Mouse (Mus musculus): ENCODE measurements around the gene Oaz3. TPM values are rescaled to one million over a fixed set of nuclear protein-coding genes. Genes with fewer than 3 reads are reported as not detected.

Gene Oaz3
- total and polyA plus RNA-seq, 3 experiments: 0.89 to 0.91 TPM; not detected in 1

DNA sequence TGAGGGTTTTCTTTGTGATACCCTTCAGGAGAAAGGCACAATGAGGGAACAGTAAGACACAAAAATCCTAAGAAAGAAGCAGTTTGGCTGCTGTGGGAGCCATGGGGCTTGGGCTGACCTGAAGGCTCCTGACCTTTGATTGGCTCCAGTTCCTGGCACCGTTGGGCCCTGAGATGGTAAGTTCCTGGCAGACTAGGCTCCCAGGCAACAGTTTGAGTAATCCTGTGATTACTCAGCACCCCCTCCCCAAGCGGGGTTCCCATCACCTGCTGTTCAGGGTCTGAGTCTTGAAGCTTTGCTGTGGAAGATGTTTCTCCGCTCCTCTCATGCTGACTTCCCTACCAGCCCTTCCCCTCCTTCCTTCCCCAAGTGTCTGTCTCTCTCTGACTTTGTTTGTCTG, 60.2 kb downstream of the Oaz3 start:
- H3K9me3 ChIP-seq (replicated peaks; ENCODE audit: insufficient read depth, low read length): no peaks in the 10 kb centered on the region
- no peak for DNase-seq (ENCODE audit: low read depth, low spot score)

More for the DNA sequence above, 60.2 kb downstream of the Oaz3 start:
- no peak overlapping the region for H3K27ac ChIP-seq (ENCODE audit: control insufficient read depth, low read depth, low read length)
- H3K4me1 ChIP-seq (ENCODE audit: control insufficient read depth in 1 of 2, insufficient read depth in 2 of 2, low read length in 2 of 2): no peaks in the 10 kb centered on the region
- no peak overlapping the region for H3K9ac ChIP-seq (ENCODE audit: control insufficient read depth, low read depth, low read length, poor library complexity, severe bottlenecking)
- no peak for TF ChIP-seq ZMIZ1 (IDR thresholded peaks at IDR 0.05; ENCODE audit: low read depth, low read length)
- no peak for TF ChIP-seq POLR2A (IDR thresholded peaks at IDR 0.05; ENCODE audit: control insufficient read depth in 1 of 2, insufficient read depth in 1 of 2, low read depth in 1 of 2, low read length in 2 of 2, poor library complexity in 1 of 2)
- no peak for TF ChIP-seq MYC (IDR thresholded peaks at IDR 0.05; ENCODE audit: low read depth, low read length)
- TF ChIP-seq KAT2A (conservative IDR thresholded peaks at IDR 0.05; ENCODE audit: low read depth, low read length): no peak
- no peak for TF ChIP-seq NELFE (IDR thresholded peaks at IDR 0.05; ENCODE audit: low read depth, low read length)
- no peak for TF ChIP-seq POLR2AphosphoS5 (IDR thresholded peaks at IDR 0.05; ENCODE audit: borderline replicate concordance, low read depth, low read length)
- no peak for TF ChIP-seq ZKSCAN1 (IDR thresholded peaks at IDR 0.05; ENCODE audit: low read depth, low read length)
- TF ChIP-seq ZC3H11A (IDR thresholded peaks at IDR 0.05; ENCODE audit: low read depth, low read length): no peak
- TF ChIP-seq MYB (IDR thresholded peaks at IDR 0.05; ENCODE audit: low read depth, low read length): no peak
- no peak for TF ChIP-seq TCF12 (IDR thresholded peaks at IDR 0.05; ENCODE audit: low read depth, low read length)
- TF ChIP-seq MAFK (IDR thresholded peaks at IDR 0.05; ENCODE audit: borderline replicate concordance, low read depth, low read length): no peak
- TF ChIP-seq POLR2AphosphoS2 (IDR thresholded peaks at IDR 0.05; ENCODE audit: low read length): no peak
- no peak for TF ChIP-seq TAL1 (IDR thresholded peaks at IDR 0.05; ENCODE audit: low read length)
- no peak for TF ChIP-seq ZNF384 (IDR thresholded peaks at IDR 0.05; ENCODE audit: low read depth, low read length)
- no peak for TF ChIP-seq HCFC1 (IDR thresholded peaks at IDR 0.05; ENCODE audit: low read depth, low read length)
- no peak for TF ChIP-seq USF2 (IDR thresholded peaks at IDR 0.05; ENCODE audit: borderline replicate concordance in 1 of 2, insufficient read depth in 1 of 2, low read depth in 1 of 2, low read length in 2 of 2)
- TF ChIP-seq CHD2 (IDR thresholded peaks at IDR 0.05; ENCODE audit: low read length): no peak
- TF ChIP-seq RCOR1 (IDR thresholded peaks at IDR 0.05; ENCODE audit: low read depth, low read length): no peak
- H3K79me2 ChIP-seq (ENCODE audit: control insufficient read depth, insufficient read depth, low read length, poor library complexity): no peaks in the 10 kb centered on the region
- H3K4me3 ChIP-seq (ENCODE audit: control insufficient read depth in 1 of 2, insufficient read depth in 1 of 2, low read depth in 2 of 2, low read length in 2 of 2): no peak overlapping the region
- H3K36me3 ChIP-seq (ENCODE audit: control insufficient read depth in 1 of 2, insufficient read depth in 2 of 2, low read length in 2 of 2): no peaks in the 10 kb centered on the region
- H3K27me3 ChIP-seq (ENCODE audit: control insufficient read depth in 1 of 2, insufficient read depth in 2 of 2, low read length in 2 of 2): peaks cover 0 to 3% of the 10 kb centered on the region in 2 experiments; a peak in 3 of 4 replicates

Other genes with a start within 250 kb of the Oaz3 start
- gene Gm5286, start 247.2 kb downstream of the Oaz3 start, total RNA-seq (2012; rRNA removed): not detected in 2 replicates
- not detected for gene Gm5286, start 247.2 kb downstream of the Oaz3 start, polyA plus RNA-seq (2012; ENCODE audit: insufficient read depth in 1 of 2, insufficient read length in 2 of 2, low read depth in 1 of 2, low replicate concordance in 2 of 2, missing spikeins in 1 of 2)
- gene Gm4778, start 179.9 kb downstream of the Oaz3 start, total RNA-seq (2012; rRNA removed): not detected in 2 replicates
- not detected for gene Gm4778, start 179.9 kb downstream of the Oaz3 start, polyA plus RNA-seq (2012; ENCODE audit: insufficient read depth in 1 of 2, insufficient read length in 2 of 2, low read depth in 1 of 2, low replicate concordance in 2 of 2, missing spikeins in 1 of 2)
- 0.81 and 0.95 TPM in 2 replicates for gene Them4, start 133.8 kb downstream of the Oaz3 start, total RNA-seq (2012; rRNA removed)
- 1 to 10 TPM in 1 of 2 experiments, not detected in 1; 1.4 TPM for gene Them4, start 133.8 kb downstream of the Oaz3 start, polyA plus RNA-seq (2012; ENCODE audit: insufficient read depth in 1 of 2, insufficient read length in 2 of 2, low read depth in 1 of 2, low replicate concordance in 2 of 2, missing spikeins in 1 of 2)
- not detected in 2 replicates for gene Them5, start 101.8 kb downstream of the Oaz3 start, total RNA-seq (2012; rRNA removed)
- not detected for gene Them5, start 101.8 kb downstream of the Oaz3 start, polyA plus RNA-seq (2012; ENCODE audit: insufficient read depth in 1 of 2, insufficient read length in 2 of 2, low read depth in 1 of 2, low replicate concordance in 2 of 2, missing spikeins in 1 of 2)
- gene C2cd4d, start 81.5 kb downstream of the Oaz3 start, total RNA-seq (2012; rRNA removed): not detected in 2 replicates
- not detected for gene C2cd4d, start 81.5 kb downstream of the Oaz3 start, polyA plus RNA-seq (2012; ENCODE audit: insufficient read depth in 1 of 2, insufficient read length in 2 of 2, low read depth in 1 of 2, low replicate concordance in 2 of 2, missing spikeins in 1 of 2)
- not detected in 2 replicates for gene Rorc, start 71.1 kb downstream of the Oaz3 start, total RNA-seq (2012; rRNA removed)
- not detected for gene Rorc, start 71.1 kb downstream of the Oaz3 start, polyA plus RNA-seq (2012; ENCODE audit: insufficient read depth in 1 of 2, insufficient read length in 2 of 2, low read depth in 1 of 2, low replicate concordance in 2 of 2, missing spikeins in 1 of 2)
- gene Lingo4, start 45.4 kb downstream of the Oaz3 start, total RNA-seq (2012; rRNA removed): not detected in 2 replicates
- gene Lingo4, start 45.4 kb downstream of the Oaz3 start, polyA plus RNA-seq (2012; ENCODE audit: insufficient read depth in 1 of 2, insufficient read length in 2 of 2, low read depth in 1 of 2, low replicate concordance in 2 of 2, missing spikeins in 1 of 2): not detected
- gene Tdrkh, start 30.6 kb downstream of the Oaz3 start, total RNA-seq (2012; rRNA removed): not detected in 2 replicates
- gene Tdrkh, start 30.6 kb downstream of the Oaz3 start, polyA plus RNA-seq (2012; ENCODE audit: insufficient read depth in 1 of 2, insufficient read length in 2 of 2, low read depth in 1 of 2, low replicate concordance in 2 of 2, missing spikeins in 1 of 2): not detected
- gene Mrpl9, start 597 bp downstream of the Oaz3 start, total RNA-seq (2012; rRNA removed): 208 and 215 TPM in 2 replicates
- 100 to 1,000 TPM in 1 of 2 experiments, not detected in 1; 191 TPM for gene Mrpl9, start 597 bp downstream of the Oaz3 start, polyA plus RNA-seq (2012; ENCODE audit: insufficient read depth in 1 of 2, insufficient read length in 2 of 2, low read depth in 1 of 2, low replicate concordance in 2 of 2, missing spikeins in 1 of 2)
- gene Celf3, start 34.4 kb upstream of the Oaz3 start, total RNA-seq (2012; rRNA removed): 0.07 and 0.23 TPM in 2 replicates
- gene Celf3, start 34.4 kb upstream of the Oaz3 start, polyA plus RNA-seq (2012; ENCODE audit: insufficient read depth in 1 of 2, insufficient read length in 2 of 2, low read depth in 1 of 2, low replicate concordance in 2 of 2, missing spikeins in 1 of 2): under 1 TPM in 1 of 2 experiments, not detected in 1; 0.31 TPM
- gene Riiad1, start 36.4 kb upstream of the Oaz3 start, total RNA-seq (2012; rRNA removed): not detected in 2 replicates
- gene Riiad1, start 36.4 kb upstream of the Oaz3 start, polyA plus RNA-seq (2012; ENCODE audit: insufficient read depth in 1 of 2, insufficient read length in 2 of 2, low read depth in 1 of 2, low replicate concordance in 2 of 2, missing spikeins in 1 of 2): under 1 TPM in 1 of 2 experiments, not detected in 1; 0.64 TPM
- 36.9 and 38.5 TPM in 2 replicates for gene Snx27, start 138.8 kb upstream of the Oaz3 start, total RNA-seq (2012; rRNA removed)
- gene Snx27, start 138.8 kb upstream of the Oaz3 start, polyA plus RNA-seq (2012; ENCODE audit: insufficient read depth in 1 of 2, insufficient read length in 2 of 2, low read depth in 1 of 2, low replicate concordance in 2 of 2, missing spikeins in 1 of 2): 100 to 1,000 TPM in 1 of 2 experiments, 10 to 100 TPM in 1; 45.4 to 123 TPM
- not detected in 2 replicates for gene Gm10972, start 199.2 kb upstream of the Oaz3 start, total RNA-seq (2012; rRNA removed)
- gene Gm10972, start 199.2 kb upstream of the Oaz3 start, polyA plus RNA-seq (2012; ENCODE audit: insufficient read depth in 1 of 2, insufficient read length in 2 of 2, low read depth in 1 of 2, low replicate concordance in 2 of 2, missing spikeins in 1 of 2): not detected
- 4.8 and 6.6 TPM in 2 replicates for gene Tuft1, start 215.0 kb upstream of the Oaz3 start, total RNA-seq (2012; rRNA removed)
- gene Tuft1, start 215.0 kb upstream of the Oaz3 start, polyA plus RNA-seq (2012; ENCODE audit: insufficient read depth in 1 of 2, insufficient read length in 2 of 2, low read depth in 1 of 2, low replicate concordance in 2 of 2, missing spikeins in 1 of 2): 10 to 100 TPM in 1 of 2 experiments, not detected in 1; 13.5 TPM
- 35.7 and 60.7 TPM in 2 replicates for gene Selenbp2, start 249.6 kb upstream of the Oaz3 start, total RNA-seq (2012; rRNA removed)
- 10 to 100 TPM in 1 of 2 experiments, not detected in 1; 67.0 TPM for gene Selenbp2, start 249.6 kb upstream of the Oaz3 start, polyA plus RNA-seq (2012; ENCODE audit: insufficient read depth in 1 of 2, insufficient read length in 2 of 2, low read depth in 1 of 2, low replicate concordance in 2 of 2, missing spikeins in 1 of 2)

All from MEL (cell line).